Mouse (Mus musculus): ENCODE data around the gene Gm21188. TPM values are rescaled to one million over a fixed set of nuclear protein-coding genes. Genes with fewer than 3 reads are reported as not detected.
"Not testable (repeated sequence)": the region's sequence is repeated elsewhere in the genome, so short reads cannot be mapped to it uniquely, and the experiment has no call there.

Gene Gm21188
- polyA plus RNA-seq (2016; fragmentation: Nextera tagmentation; extraction: Ambion mirVana), result not detected in 2 replicates

- H3K4me1 ChIP-seq (replicated peaks); H3K4me2 ChIP-seq; H3K27ac ChIP-seq (ENCODE audit: poor library complexity, severe bottlenecking); H3K9me3 ChIP-seq (replicated peaks); H3K4me3 ChIP-seq; H3K9ac ChIP-seq; ATAC-seq (ENCODE audit: insufficient number of reproducible peaks, low FRiP score); H3K36me3 ChIP-seq; H3K27me3 ChIP-seq (replicated peaks): not testable (repeated sequence)
Measured at GRCm38 (mm10) chr13:120052085-120052484, at the start of gene Gm21188. Gm21188 (minus strand) TSS chr13:120052194.

DNA sequence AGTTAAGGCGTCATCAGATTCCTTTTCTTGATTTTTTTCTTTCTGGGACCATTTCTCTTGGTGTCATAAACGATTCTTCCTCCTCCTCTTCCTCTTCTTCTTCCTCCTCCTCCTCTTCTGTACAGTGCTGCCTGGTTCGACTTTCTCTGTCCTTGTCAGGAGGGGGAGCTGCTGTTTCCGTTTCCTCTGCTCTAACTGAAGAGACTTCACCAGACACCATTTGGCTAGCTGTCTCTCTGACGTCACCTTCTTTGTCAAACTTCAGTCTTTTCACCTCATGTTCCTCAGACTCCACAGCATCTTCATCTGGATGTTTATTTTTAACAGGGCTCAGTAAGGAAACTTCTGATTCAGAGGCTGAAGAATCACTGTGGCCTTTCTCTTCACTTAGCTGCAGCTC is 47.3 kb upstream of the Gm21188 start:
- not testable (repeated sequence) for H3K9me3 ChIP-seq (replicated peaks); H3K27me3 ChIP-seq (replicated peaks); H3K4me1 ChIP-seq (replicated peaks); H3K36me3 ChIP-seq; H3K9ac ChIP-seq; ATAC-seq (ENCODE audit: insufficient number of reproducible peaks, low FRiP score); H3K27ac ChIP-seq (ENCODE audit: poor library complexity, severe bottlenecking); H3K4me2 ChIP-seq; H3K4me3 ChIP-seq
- no CpG with 5 or more reads among the region's 5 CpGs for WGBS

DNA sequence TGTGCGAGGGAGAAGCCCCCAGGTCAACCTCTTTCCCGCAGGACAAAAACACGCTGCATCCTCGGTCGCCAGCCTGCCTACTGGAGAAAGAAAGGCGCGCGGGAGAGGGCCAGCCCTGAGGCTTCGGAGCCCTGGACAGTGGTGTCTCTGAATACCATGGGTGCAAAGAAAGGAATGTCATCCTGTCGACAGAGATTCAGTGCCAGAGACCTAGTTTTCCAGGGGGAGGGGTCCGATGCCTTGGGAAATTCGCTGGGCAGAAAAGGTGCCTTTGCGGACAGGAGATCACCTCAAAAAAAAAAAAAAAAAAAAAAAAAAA is 44.9 kb upstream of the Gm21188 start:
- not testable (repeated sequence) for H3K27ac ChIP-seq (ENCODE audit: poor library complexity, severe bottlenecking); H3K27me3 ChIP-seq (replicated peaks); H3K36me3 ChIP-seq; H3K4me1 ChIP-seq (replicated peaks); H3K9ac ChIP-seq; H3K9me3 ChIP-seq (replicated peaks)
- Histone ChIP-seq H3K4me3 (0 out of 2 replicates have a peak overlapping the region, but pooled peaks have one; percentile 21), H3K4me2 (peak overlapping the region; percentile 53)
- peak; percentile 49; the same call in 1 of the 2 replicates for ATAC-seq (ENCODE audit: insufficient number of reproducible peaks, low FRiP score)
- WGBS, result 0% methylated on average over 7 of the region's 13 CpGs

DNA sequence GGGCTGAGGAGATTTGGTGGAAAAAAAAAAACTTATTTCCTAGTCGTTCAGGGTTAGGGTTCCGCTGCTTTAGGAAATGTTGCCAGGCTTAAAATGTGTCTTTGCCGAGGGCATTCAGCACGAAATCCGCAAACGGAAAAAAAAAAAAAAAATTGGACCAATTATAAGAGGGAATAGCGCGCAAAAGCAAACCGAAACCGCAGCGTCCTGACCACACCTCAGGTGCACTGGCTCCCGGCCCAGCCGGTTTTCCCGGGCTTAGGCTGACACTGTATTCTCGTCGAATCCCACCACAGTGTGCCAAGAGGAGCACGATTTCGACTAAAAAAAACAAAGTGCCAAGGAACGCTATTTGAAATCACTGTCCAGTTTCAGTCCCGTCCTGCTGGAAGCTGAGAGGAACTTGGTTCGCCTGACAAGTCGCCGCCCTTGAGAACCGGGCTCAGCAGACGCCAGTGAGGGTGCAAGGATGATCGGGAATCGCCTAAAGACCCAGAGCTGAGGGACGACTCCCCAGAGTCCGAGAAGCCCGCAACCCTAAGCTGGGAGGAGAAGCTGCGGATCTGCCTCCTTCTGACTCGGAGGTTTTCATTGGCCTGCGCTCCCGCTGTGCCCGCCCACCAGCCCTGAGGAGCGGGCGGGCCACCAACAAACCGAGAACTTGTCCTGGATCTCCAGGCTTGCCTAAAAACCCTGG is 44.4 kb upstream of the Gm21188 start:
- H3K4me2 ChIP-seq, result peak overlapping the region; percentile 56
- H3K27me3 ChIP-seq (replicated peaks), result not testable (repeated sequence)
- under 1% methylated on average over 26 of the region's 38 CpGs for WGBS

DNA sequence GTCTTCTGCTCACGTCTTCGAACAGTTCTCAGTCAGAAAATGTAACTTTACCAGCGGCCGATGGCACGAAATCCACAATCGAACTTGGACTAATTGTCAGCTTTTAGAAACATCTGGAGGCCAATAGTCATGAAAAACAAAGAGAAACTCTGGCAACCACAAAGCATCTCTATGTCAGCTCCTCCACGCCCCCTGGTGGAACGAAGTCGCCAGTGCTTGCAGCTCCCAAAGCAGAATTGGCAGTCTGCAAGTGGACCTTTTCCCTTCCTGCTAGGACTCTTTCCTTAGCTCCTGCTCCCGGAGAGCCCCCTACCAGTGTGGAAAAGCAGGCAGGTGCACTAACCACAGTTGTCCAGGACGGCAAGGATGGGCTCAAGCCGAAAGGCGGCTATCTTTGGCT is 41.0 kb upstream of the Gm21188 start:
- not testable (repeated sequence) for H3K4me2 ChIP-seq; ATAC-seq (ENCODE audit: insufficient number of reproducible peaks, low FRiP score); H3K36me3 ChIP-seq; H3K27ac ChIP-seq (ENCODE audit: poor library complexity, severe bottlenecking); H3K9ac ChIP-seq; H3K9me3 ChIP-seq (replicated peaks); H3K27me3 ChIP-seq (replicated peaks); H3K4me1 ChIP-seq (replicated peaks); H3K4me3 ChIP-seq
- no CpG with 5 or more reads among the region's 13 CpGs for WGBS

More for the DNA sequence above, 44.4 kb upstream of the Gm21188 start:
- ATAC-seq (ENCODE audit: insufficient number of reproducible peaks, low FRiP score), result peak; percentile 67
- not testable (repeated sequence) for H3K27ac ChIP-seq (ENCODE audit: poor library complexity, severe bottlenecking); H3K9me3 ChIP-seq (replicated peaks); H3K9ac ChIP-seq; H3K4me1 ChIP-seq (replicated peaks); H3K36me3 ChIP-seq
- H3K4me3 ChIP-seq, result peak overlapping the region; percentile 32

- WGBS, result no CpG with 5 or more reads among the region's 1 CpGs
- not testable (repeated sequence) for H3K4me1 ChIP-seq (replicated peaks); H3K27ac ChIP-seq (ENCODE audit: poor library complexity, severe bottlenecking); H3K9ac ChIP-seq; H3K4me3 ChIP-seq; H3K4me2 ChIP-seq; H3K27me3 ChIP-seq (replicated peaks); H3K36me3 ChIP-seq; ATAC-seq (ENCODE audit: insufficient number of reproducible peaks, low FRiP score); H3K9me3 ChIP-seq (replicated peaks)
Measured at GRCm38 (mm10) chr13:120079644-120080043, 27.6 kb upstream of the Gm21188 start.

DNA sequence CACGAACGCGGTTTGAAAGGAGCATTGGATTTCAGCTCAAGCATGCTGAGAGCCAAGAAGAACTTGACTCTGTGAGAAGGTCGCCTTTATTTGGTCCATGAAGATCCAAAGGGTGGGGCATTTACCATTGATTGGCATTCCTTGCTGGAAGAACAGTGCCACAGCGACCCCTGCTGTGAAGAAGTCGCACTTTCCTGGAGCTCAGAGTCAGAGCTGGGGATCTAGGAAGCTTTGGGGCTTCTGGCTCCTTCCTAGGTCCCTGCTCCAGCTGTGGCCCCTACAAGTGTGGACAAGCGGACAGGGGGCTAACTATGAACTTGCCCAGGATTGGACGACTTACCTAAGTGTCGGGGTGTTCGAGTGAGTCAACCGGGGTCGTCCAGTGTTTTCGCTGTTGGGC is 18.9 kb upstream of the Gm21188 start:
- not testable (repeated sequence) for H3K9ac ChIP-seq; ATAC-seq (ENCODE audit: insufficient number of reproducible peaks, low FRiP score); H3K4me2 ChIP-seq; H3K36me3 ChIP-seq; H3K4me1 ChIP-seq (replicated peaks); H3K27ac ChIP-seq (ENCODE audit: poor library complexity, severe bottlenecking); H3K9me3 ChIP-seq (replicated peaks); H3K27me3 ChIP-seq (replicated peaks); H3K4me3 ChIP-seq
- no CpG with 5 or more reads among the region's 13 CpGs for WGBS

GRCm38 (mm10) chr13:120070012-120070598 is 18.1 kb upstream of the Gm21188 start:
- ATAC-seq (ENCODE audit: insufficient number of reproducible peaks, low FRiP score); H3K4me1 ChIP-seq (replicated peaks); H3K27ac ChIP-seq (ENCODE audit: poor library complexity, severe bottlenecking); H3K27me3 ChIP-seq (replicated peaks); H3K4me2 ChIP-seq; H3K9me3 ChIP-seq (replicated peaks); H3K9ac ChIP-seq; H3K36me3 ChIP-seq; H3K4me3 ChIP-seq: not testable (repeated sequence)
- no CpG with 5 or more reads among the region's 12 CpGs for WGBS

DNA sequence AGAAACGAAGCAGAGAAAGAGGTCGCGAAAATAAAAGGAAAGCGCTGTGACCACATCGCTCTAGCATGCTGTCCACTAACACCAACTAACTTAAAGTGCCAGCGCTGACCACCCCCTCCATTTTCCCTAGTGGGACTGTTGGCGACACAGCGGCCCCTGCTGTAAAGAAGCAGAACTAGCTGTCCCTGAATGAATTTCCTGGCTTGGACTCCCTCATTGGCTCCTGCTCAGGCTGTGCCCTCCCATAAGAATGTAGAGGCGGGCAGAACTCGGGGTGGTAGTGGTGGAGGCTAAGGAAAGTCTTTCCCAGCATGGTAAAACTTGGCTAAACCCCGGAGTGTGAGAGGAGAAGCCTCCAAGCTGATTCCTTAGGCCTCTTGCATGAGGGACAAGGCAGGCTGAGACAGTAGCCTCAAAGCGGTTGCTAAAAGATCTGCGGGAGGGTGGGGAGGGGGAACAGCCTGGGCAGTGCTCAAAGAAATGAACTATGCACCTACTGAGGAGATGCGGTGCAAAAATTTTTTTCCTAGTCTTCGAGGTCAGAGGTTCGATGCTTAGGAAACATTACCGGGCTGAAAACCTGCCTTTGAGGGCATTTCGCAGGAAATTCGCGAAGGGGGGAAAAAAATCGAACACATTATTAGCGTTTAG is 11.6 kb upstream of the Gm21188 start:
- H3K27me3 ChIP-seq (replicated peaks); H3K9me3 ChIP-seq (replicated peaks); H3K27ac ChIP-seq (ENCODE audit: poor library complexity, severe bottlenecking); H3K4me3 ChIP-seq; H3K4me1 ChIP-seq (replicated peaks); H3K4me2 ChIP-seq; H3K36me3 ChIP-seq; H3K9ac ChIP-seq: not testable (repeated sequence)
- no CpG with 5 or more reads among the region's 22 CpGs for WGBS
- peak; percentile 48; the same call in 1 of the 2 replicates for ATAC-seq (ENCODE audit: insufficient number of reproducible peaks, low FRiP score)

DNA sequence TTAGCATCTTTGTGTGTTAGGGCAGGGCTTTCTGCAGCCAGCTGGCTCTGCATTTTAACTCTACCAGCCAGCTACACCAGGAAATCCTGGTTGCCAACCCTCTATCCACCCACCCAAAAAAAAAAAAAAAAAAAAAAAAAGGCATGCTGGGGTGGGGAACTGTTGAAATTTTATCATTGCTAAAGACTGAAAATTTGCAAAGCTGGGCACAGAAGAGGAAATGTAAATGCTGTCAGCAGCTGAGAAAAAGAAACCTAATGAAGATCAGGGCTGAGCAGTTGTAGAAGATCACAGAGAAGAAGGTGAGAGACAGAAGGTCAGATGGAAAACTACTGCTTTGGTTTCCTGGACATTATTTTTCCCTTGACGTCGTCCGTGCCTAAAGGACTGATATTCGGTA is 10.9 kb upstream of the Gm21188 start:
- H3K4me3 ChIP-seq; H3K36me3 ChIP-seq; ATAC-seq (ENCODE audit: insufficient number of reproducible peaks, low FRiP score); H3K9ac ChIP-seq; H3K4me1 ChIP-seq (replicated peaks); H3K27ac ChIP-seq (ENCODE audit: poor library complexity, severe bottlenecking); H3K9me3 ChIP-seq (replicated peaks); H3K27me3 ChIP-seq (replicated peaks); H3K4me2 ChIP-seq: not testable (repeated sequence)
- WGBS, result no CpG with 5 or more reads among the region's 4 CpGs

DNA sequence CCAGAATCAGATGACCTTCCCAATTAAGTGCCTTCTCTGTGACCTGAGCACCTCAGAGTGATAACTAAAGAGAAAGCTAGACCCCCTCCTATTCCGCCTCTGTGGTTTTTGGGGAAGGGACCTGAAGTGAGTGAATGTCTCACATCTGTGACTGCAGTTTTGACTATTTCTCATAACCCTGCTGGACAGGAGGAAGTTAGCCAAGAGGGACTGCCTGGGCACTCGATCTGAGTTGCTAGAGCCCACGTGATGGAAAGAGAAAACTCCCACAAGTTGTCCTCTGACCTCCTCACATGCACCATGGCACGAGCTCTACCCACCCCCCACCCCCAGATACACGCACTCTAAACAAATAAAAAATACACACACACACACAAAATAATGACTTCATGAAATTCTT is 3.4 kb downstream of the Gm21188 start:
- not testable (repeated sequence) for H3K4me2 ChIP-seq; H3K27ac ChIP-seq (ENCODE audit: poor library complexity, severe bottlenecking); H3K4me3 ChIP-seq; ATAC-seq (ENCODE audit: insufficient number of reproducible peaks, low FRiP score); H3K27me3 ChIP-seq (replicated peaks); H3K4me1 ChIP-seq (replicated peaks); H3K9ac ChIP-seq; H3K9me3 ChIP-seq (replicated peaks); H3K36me3 ChIP-seq
- no CpG with 5 or more reads among the region's 5 CpGs for WGBS

DNA sequence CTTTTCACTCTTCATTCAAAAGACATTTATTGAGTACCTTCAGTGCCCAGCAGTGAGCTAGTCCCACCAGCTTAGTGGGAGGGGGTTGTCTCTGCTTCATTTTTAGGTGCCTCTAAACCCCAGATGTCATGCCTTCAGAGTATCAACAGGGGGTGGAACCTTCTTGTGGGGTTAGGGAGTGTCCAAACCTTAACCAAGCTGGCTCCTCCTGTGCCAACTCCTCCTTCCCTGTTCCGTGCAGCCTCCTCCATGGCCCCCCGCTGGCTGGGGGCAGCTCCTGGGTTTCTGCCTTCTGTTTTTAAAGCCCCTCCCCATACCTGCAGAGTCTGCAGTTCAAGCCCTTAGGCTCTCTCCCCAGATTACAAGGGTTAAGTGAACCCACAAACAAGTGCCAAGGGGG is 3.8 kb downstream of the Gm21188 start:
- no CpG with 5 or more reads among the region's 2 CpGs for WGBS
- H3K27ac ChIP-seq (ENCODE audit: poor library complexity, severe bottlenecking); H3K4me2 ChIP-seq; H3K27me3 ChIP-seq (replicated peaks); H3K4me3 ChIP-seq; H3K9me3 ChIP-seq (replicated peaks); H3K4me1 ChIP-seq (replicated peaks); H3K36me3 ChIP-seq; H3K9ac ChIP-seq; ATAC-seq (ENCODE audit: insufficient number of reproducible peaks, low FRiP score): not testable (repeated sequence)

All from heart, embryonic 12.5 days (tissue).